Mouse (Mus musculus): ENCODE measurements around the gene Best2.

The Best2 gene

DNA sequence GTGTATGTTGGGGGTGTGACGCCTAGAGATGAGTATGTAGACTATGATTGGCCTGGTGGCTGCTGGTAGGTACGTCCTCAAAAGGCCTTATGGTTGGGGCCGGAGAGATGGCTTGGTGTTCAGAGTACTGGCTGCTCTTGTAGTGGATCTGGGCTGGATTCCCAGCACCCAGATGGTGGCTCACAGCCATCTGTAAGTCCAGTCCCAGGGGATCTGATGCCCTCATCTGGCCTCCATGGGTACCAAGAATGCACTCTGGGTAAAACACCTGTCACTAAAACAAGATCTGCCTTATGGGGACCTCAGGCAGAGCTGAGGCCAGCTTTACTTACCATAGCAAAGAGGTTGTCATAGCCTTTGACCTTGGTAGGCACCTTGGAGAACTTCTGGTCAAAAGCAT, 9.5 kb upstream of the Best2 start:
- DNase-seq (ENCODE audit: low read depth, low spot score), result no peak

DNA sequence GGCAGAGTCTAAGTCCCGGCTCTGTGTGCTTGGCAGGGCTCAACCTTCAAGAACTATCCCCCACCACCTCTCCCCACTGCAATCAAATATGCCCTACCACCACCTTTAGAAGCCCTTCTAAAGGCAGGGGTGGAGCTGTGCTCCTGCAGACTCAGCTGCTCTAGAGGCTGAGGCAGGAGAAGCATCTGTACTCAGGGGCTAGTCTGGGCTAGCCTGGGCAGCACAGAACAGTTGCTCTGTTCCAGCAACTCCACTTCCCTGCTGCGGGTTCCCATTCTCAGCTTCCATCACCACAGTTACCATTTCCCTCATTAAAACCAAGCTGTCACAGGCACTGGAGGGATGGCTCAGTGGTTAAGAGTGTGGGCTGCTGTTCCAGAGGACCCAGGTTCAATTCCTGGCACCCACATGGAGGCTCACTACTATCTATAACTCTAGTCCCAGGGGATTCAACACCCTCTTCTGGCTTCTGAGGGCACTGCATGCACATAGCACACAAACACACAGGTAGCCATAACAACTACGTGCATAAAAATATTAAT, 7.3 kb upstream of the Best2 start:
- no peak for DNase-seq (ENCODE audit: low read depth, low spot score)

DNA sequence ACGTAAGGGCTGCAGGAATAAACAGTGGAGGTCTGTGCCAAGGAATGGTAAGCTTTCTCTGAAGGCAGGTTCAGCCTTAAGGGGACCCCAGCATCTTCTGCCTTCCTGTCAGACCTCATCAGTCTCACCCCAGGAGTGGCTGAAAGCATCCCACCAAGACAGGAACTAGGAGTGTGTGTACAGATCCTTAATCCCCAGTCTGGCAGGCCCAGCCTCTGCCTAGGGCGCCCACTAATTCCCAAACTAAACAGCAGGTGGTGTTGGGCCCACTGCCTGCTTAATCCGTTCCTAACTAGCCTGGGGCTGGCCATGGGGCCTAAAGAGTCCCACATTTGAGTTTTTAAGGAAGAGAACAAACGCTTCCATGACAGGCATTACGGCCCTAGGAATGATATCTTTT, 2.9 kb upstream of the Best2 start:
- DNase-seq (ENCODE audit: low read depth, low spot score), result no peak

DNA sequence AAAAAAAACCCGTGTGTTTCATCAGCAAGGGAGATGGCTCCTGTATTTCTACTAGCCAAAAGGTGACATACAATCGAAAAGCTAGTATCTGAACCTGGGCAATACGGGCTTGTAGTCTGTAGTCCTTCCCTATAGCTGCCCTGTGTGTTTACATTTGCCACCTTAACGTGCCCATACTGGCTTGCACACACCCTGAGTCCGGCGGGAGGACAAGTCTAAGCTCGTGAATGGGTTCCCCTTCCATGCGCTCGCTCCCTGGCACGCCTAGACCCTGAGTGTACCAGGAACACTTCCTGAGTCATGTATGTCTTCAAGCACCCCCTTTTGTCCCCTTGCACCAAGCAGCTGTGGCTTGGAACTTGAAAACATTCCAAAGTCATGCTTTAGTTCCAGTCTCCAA, 2.4 kb upstream of the Best2 start:
- no peak for DNase-seq (ENCODE audit: low read depth, low spot score)

DNA sequence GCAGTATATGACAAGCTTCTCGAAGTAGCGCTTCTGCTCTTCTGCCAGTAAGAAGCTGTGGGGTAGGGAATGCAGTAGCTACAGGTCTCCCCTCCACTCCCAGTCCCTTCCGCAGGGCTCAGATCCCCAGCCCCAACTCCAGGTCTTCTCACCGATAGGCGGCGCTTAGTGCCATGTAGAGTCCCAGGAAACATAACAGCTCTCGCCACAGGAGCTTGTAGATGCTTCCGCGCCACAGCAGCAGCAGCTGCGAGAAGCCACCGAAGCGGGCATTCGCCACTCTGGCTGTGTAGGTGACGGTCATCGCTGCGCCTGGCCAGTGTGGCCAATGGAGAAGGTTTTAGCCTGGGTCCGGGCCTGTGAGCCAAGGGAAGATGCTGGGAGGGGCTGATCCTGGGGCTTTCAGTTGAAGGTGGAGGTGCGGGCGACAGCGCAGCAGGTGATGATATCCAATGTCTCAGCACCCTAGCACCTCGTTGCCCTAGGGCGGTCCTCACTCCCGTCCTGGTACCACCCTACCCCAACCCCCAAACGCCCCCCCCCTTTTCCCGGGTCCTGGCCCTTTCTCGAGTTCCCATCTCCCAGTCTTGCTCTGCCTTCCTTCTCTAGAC, 996 bp downstream of the Best2 start:
- DNase-seq (ENCODE audit: low read depth, low spot score), result no peak

DNA sequence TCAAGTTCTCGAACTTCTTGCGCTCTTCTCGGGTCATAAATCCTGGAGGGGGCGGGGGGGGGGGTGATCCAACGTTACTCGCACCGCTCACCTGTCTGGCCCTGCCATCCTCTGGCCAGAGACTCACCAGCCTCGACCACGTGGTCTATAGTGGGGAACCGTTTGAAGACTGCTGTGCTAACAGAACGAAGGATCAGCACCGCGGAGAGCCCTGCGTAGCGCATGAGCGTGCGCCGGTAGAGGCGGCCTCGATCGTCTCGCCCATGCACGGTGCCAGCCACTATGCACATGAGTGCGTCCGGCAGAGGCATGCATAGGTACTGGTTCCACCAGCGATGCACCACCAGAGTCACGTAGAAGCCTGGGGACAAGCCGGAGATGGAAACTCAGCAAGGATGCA, 3.1 kb downstream of the Best2 start:
- DNase-seq (ENCODE audit: low read depth, low spot score), result no peak

DNA sequence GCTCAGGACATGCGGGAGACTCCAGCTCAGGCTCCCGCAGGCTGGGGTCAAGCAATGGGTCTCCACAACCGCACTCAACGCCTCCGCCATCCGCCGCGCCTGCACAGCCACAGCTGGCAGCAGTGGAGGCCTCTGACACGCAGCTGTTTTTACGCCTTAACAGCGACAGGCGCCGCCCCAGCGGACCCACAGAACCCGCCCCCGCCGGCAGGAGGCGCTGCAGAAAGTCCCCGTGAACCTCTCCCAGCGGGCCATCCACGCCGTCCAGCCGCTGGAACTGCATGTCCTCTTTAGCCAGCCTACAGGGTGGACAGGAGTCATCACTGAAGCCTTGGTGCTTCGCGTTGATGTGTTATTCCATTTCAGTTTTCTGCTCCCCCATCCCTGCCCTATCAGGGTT, 6.6 kb downstream of the Best2 start:
- DNase-seq (ENCODE audit: low read depth, low spot score), result no peak

DNA sequence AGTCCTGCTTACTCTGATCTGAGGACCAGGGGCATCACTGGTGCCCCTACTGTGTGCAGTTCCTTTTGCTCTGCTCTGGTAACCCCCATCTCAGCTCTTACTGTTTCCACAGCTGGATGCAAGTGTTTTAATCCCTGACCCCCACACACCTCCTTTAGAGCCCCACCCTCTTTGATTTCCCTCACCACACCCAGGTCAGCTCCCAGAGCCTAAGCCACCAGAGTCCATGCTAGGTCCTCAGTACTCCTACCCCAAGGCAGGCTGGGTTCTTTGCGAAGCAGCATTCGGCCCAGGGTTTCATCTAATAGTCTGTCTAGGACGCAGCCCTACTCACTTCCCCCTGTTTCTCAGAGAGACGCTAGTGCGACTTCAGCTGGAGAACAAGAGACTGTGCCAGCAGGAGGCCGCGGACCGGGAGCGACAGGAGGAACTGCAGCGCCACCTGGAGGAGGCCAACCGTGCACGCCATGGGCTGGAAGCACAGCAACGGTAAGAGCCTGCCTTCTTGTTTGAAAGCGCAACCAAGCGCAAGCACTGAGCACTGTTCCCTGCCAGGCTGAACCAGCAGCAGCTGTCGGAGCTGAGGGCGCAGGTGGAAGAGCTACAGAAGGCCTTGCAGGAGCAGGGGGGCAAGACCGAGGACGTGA, 16.6 kb downstream of the Best2 start:
- peak; percentile 83 for DNase-seq (ENCODE audit: low read depth, low spot score)

DNA sequence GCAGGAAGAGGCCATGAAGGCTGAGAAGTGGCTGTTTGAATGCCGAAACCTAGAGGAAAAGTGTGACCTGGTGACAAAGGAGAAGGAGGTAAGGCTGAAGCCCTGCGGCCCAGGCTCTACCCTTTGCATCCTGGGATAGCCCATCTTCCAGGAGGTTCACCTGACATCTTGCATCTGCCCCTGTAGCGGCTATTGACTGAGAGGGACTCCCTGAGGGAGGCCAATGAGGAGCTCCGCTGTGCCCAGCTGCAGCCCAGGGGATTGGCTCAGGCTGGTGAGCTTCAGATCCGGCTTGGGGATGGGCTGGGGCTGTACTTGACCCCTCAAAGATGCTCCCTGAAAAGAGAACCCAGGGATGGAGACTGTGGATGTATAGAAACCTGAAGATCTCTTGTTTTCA, 17.4 kb downstream of the Best2 start:
- no peak for DNase-seq (ENCODE audit: low read depth, low spot score)

DNA sequence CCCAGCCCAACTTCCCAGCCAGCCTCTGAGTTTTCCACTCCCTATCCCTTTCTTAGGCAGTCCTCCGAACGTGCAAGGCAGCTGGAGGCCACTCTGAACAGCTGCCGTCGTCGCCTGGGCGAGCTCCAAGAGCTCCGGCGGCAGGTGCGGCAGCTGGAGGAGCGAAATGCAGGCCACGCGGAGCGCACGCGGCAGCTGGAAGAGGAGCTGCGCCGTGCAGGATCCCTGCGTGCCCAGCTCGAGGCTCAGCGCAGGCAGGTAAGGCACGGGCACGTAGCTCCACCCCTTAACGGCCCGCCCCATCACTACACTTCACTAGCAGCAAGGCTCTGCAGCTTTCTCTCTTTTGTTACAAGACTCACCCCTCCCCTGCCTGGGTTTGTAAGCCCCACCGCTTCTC, 18.7 kb downstream of the Best2 start:
- DNase-seq (ENCODE audit: low read depth, low spot score), result no peak

DNA sequence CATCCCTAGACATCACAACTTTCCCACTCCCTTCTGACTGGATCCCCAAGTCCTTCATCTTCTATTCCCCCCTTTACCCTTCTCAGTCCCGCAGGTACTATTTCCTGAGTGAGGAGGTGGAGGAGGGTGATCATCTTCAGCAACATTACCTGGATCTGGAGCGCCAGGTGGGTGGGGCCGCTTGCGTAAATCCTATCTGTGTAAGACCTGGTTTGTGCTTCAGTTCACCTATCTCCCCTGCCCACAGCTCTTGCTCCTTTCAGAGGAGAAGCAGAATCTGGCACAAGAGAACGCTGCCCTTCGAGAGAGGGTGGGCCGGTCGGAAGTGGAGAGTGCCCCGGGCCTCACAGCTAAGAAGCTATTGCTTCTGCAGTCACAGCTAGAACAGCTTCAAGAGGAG, 20.0 kb downstream of the Best2 start:
- DNase-seq (ENCODE audit: low read depth, low spot score), result no peak

DNA sequence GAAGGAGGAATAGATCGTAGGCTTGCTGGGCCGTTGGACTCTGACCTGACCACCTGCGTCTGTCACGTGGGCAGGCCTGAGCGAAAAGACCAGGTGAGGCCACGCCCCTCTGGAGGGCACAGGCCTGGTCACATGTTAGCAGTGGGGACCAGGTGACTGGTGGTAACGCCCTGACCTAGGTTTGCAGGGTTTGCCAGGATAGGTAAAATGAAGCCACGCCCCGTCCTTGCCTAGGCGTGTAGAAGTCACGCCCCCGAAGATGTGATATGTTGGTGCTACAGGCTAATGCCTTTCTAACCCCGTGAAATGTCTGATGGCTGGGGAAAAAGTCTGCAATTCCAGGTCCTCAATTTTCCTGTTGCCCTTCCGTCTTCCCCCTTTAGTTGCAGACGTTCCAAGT, 23.5 kb downstream of the Best2 start:
- DNase-seq (ENCODE audit: low read depth, low spot score), result no peak

DNA sequence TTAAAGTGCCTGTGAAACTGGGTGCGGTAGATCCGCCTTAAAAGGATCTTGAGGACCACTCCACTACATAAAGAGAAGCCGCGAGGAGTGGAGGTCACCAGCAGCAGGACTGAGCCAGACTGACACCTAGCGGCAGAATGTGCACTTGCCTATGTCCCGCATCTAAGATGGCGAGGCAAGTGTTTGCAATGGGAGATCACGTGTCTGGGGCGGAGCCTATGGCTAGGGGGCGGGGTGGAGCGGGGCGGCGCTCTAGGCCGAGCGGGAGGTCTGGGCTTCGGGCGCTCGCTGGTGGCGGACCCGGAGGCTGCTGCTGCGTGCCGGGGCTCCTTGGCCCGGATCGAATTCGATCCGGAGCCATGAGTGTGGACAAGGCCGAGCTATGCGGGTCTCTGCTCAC, 24.0 kb downstream of the Best2 start, which contains the start of gene Hook2:
TSS of gene Hook2 (plus strand) at position 255 of the 400 bp plus-strand sequence.
- peak; percentile 98 for DNase-seq (ENCODE audit: low read depth, low spot score)

DNA sequence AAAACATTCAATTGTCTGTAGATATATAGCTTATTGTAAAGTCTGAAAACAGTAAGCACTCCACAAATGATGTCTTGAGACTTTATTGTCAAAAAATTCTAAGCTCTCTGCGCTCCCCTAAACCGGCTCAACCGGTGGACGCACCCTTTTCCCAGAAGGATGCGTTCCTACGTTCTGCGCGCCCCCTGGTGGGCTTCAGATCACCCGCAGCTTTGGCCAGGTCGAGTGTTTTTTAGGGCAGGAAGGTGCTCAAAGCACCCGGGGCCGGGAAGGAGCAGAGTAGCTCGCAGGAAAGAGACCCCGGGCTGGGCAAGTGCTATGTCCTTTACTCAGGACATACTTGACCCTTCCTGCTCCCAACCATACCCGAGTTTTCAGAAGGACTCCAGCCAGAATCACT, 24.5 kb downstream of the Best2 start:
- DNase-seq (ENCODE audit: low read depth, low spot score), result peak; percentile 89

DNA sequence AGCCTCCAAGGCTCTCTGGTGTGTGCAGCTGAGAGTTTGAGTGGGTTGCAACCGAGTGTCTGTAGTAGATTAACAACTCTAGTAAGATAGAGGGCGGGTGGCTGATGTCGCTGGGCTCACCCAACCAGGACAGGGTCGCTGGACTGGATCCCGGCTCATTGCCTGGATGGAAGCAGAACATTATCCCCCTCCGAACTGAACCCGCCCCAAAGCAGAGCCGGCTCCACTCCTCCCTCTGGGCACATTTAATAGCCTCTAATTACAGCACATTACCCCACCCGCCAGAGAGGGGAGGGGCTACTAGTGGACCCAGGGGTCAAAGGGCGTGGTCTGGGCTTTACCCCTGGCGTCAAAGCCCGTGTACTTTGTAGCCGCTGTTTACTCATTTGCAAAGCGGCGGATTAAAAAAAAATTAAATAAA, 25.0 kb downstream of the Best2 start:
- DNase-seq (ENCODE audit: low read depth, low spot score), result no peak

DNA sequence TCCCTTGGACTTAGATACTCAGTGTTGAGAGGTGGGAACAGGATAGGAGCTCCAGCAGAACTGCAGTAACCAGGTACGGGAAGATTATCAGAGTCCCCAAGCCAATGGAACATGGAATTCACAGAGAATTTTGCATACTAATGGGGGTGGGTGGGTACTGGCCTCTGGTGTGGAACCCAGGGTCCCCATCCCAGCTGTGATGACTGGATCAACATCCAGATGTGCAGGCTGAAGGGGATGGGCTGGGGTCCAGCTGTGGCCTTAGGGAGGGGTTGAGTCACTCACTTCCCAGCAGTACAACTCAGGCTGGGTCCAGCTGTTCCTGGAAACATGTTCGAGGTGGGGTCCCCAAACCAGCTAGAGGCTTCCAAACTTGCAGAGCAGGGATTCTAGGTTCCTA, 26.4 kb downstream of the Best2 start:
- DNase-seq (ENCODE audit: low read depth, low spot score), result no peak

DNA sequence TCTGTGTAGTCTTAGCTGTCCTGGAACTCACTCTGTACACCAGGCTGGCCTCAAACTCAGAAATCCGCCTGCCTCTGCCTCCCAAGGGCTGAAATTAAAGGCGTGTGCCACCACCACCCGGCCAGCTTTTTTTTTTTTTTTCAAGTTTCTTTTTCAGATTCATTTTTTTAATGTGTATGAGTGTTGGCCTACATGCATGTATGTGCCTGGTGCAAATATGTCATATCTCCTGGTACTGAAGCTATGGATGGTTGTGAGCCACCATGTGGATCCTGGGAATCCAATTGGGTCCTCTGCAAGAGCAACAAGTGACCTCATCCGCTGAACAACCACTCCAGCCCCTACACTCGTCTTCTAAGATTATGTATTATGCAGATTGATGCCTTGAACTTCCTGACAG, 26.9 kb downstream of the Best2 start:
- no peak for DNase-seq (ENCODE audit: low read depth, low spot score)

DNA sequence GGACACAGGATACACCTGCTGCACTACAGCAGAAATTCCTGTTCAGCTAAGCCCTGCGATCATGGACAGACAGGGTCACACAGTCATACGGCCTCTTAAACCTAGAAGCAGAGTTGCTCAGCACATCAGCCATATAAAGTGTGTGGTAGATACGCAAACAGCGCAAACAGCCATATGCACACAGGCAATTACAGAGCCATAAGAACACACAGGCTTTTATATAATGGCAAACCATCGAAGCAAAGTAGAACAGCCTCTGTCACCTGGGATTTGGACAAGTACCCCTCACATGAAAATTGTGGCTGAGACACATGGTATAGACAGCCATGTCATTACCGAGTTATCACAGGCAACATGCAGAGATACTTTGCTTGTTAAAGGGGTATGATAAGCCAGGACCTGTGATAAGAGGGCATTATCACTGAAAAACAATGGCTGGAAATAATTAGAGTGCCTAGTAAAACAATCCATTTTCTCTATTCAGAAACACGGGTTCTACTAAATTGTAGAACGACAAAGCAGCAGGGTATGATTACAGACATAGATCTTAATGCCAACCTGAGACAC, 27.9 kb downstream of the Best2 start:
- no peak for DNase-seq (ENCODE audit: low read depth, low spot score)

DNA sequence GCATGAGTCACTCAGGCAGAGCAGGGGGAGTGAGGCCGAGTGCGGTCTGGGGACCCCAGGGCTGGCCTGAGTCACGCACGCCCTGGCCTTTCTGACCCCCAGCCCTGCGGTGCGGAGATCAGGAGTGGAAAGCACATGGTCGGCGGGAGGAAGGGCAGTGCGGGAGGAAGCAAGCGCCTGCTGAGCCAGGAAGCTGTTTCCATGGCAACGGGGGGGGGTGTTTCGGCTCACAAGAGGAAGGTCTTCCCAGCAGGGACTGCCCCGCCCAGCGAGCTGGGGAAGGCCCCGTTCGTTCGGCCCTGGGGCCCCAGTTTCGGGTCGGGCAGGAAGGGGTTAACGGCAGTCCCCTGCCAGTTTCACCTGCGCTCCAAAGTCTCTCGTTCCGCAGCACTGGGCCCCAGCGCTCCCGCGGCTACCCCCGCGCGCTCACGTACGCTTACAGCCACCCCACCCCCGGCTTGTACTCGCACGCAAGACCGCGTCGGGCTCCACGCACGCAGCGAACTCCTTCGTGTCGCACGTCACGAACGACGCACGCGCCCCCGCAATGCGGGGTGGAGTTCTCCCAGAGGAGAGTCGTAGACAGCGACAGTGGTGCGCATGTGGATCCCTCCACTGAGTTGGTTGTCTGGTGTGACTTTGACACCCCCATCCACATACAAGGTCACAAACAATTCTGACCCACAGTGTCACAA, 28.5 kb downstream of the Best2 start:
- peak; percentile 87 for DNase-seq (ENCODE audit: low read depth, low spot score)

DNA sequence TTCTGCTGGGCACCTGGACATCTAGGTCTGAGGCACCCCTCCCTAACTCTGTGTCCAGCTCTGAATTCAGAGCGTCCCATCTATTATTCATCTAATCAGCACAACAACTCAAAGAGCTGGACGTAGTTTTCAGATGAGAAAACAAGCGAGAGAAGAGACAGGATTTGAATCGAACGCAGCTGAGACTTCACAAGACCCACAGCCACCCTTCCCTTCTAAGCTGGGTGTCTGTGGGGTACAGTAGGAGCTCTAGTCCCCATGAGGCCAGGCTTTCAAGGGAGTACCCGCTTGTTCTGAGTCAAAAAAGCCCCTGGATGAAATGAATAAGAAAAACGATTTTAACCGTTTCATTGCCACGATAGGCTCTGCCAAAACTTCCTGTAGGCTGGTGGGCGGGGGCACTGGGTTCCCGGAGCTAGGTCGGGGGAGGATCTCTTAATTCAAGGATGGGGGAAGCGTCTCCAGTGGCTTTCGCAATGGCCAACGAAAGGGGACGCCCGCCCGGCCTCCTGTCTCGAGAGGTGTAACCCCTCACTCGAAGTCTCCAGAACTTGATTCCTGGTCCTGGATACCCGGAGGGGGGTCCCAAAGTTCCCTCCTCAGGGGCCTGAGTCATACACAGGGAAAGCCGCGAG, 29.2 kb downstream of the Best2 start:
- DNase-seq (ENCODE audit: low read depth, low spot score), result no peak

DNA sequence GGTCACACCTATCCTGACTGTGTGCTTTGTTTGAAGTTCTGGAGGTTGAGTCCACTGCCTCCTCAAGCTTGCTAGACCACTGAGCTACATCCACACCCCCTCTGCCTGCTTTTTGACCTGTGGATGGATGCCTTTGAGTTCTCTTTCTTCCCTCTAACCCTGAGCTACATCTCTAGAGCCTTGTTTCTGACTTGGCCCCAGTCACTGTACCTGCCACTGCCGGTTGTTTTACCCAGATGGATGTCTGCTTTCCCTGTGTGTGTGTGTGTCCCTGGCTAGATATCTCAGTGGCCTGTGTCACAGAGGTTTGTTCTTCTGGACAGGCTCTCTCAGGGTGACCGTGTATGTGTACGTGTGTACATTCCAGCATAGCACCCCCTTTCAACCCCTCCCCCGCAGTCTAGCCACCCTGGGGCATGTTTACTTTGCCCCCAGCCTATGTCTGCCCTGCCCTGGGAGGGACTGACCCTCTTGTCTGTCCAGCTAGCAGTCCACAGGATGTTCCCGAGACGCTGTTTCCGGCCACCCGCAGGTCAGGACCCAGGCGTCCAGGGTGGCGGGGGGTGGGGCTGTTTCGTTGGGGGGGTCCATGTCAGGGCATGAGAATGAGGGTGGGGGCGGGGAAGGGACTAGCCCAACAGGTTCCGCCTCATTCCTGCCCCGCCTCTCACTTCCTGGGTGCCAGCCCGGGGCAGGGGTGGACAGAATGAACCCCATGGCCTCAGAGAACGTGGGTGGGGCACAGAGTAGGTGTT, 29.9 kb downstream of the Best2 start:
- no peak for DNase-seq (ENCODE audit: low read depth, low spot score)

Data from skeletal muscle tissue, adult 2 months (tissue).